Comparison of ENCODE assay signal across 8 mouse cellular contexts in the genomic region with DNA sequence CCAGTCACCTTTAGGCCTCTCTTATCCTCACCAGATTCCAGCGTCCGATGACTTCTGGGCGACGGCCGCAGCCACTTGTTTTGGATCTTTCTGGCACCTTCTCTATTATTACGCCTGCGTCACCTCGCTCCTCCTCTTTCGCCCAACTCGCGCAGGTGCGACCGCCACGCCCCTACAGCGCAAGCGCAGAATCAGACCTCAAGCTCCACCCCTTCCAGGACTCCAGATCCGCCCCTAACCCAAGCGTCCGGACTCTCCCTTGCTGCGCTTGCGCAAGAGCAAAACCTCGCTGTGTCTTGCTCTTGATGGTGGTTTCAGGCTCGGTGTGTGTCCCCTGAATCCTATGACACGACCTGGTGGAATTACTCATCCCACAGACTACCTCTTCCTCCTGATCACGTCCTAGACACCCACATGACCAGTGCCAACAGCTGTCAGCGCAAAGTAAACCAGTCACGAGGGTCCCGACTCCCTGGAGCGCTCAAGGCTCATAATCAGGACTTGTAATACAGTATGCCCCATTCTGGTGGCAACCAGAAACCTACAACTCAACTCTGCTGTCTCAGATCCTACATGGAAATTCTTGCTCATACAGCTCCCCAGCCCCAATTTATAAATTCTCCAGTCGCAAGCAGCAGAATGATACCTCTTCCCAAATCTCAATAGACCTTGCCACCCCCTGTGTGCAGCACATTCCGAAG. TPM values are rescaled to one million over a fixed set of nuclear protein-coding genes. Genes with fewer than 3 reads are reported as not detected.
DNase-seq lines count a peak whose midpoint lies in the region; ATAC-seq lines count a peak whose summit lies in the region.

No protein-coding gene starts in this region.

- H3K27me3 ChIP-seq in hindbrain, embryonic 16.5 days (replicated peaks; ENCODE audit: control insufficient read depth, insufficient read depth, low read length): no peaks in the 10 kb centered on the region

- DNase-seq in T-cell, adult 2 months (ENCODE audit: low spot score): peak; percentile 98
- DNase-seq in cerebellum, postnatal 36 days: peak; percentile 94 to 96
- DNase-seq in frontal cortex, postnatal 36 days (ENCODE audit: low spot score in 2 of 2): peak; percentile 95
- DNase-seq in left cerebral cortex, adult 18-20 months (ENCODE audit: low spot score in 2 of 2): peak; percentile 93 to 96
- DNase-seq in right cerebral cortex, adult 18-20 months: peak; percentile 96
- DNase-seq in urinary bladder, postnatal 10 days (ENCODE audit: low spot score): peak; percentile 77

- peak overlapping the region; percentile 81 for H3K27ac ChIP-seq in hindbrain, embryonic 16.5 days (ENCODE audit: low read depth, low read length)
- peak overlapping the region; percentile 58 for H3K27ac ChIP-seq in macrophage

- peak overlapping the region; percentile 82 for H3K9ac ChIP-seq in hindbrain, embryonic 16.5 days (ENCODE audit: low read depth, low read length)

- 4% methylated on average over 31 of the region's 31 CpGs for WGBS in hindbrain, embryonic 16.5 days
- WGBS in macrophage (ENCODE audit: missing documents): 3% methylated on average over 30 of the region's 31 CpGs

- peaks cover 27% of the 10 kb centered on the region for H3K4me1 ChIP-seq in hindbrain, embryonic 16.5 days (ENCODE audit: control insufficient read depth, insufficient read depth, low read depth, low read length)

- no peaks in the 10 kb centered on the region for H3K9me3 ChIP-seq in hindbrain, embryonic 16.5 days (ENCODE audit: control insufficient read depth, low read length)

- ATAC-seq in hindbrain, embryonic 16.5 days: peak; percentile 78

- peaks cover 42% of the 10 kb centered on the region for H3K79me2 ChIP-seq in macrophage (ENCODE audit: inconsistent target)

- H3K4me3 ChIP-seq in hindbrain, embryonic 16.5 days (ENCODE audit: low read length): peak overlapping the region; percentile 78
- H3K4me3 ChIP-seq in macrophage (ENCODE audit: inconsistent target): peak overlapping the region; percentile 94

- peak overlapping the region; percentile 92 for H3K4me2 ChIP-seq in hindbrain, embryonic 16.5 days (ENCODE audit: low read length)

- peaks cover 9% of the 10 kb centered on the region; the same call in 1 of the 2 replicates for H3K36me3 ChIP-seq in hindbrain, embryonic 16.5 days (ENCODE audit: control insufficient read depth, insufficient read depth, low read length)
- peaks cover 6% of the 10 kb centered on the region; the same call in 1 of the 2 replicates for H3K36me3 ChIP-seq in macrophage (ENCODE audit: inconsistent target)

RNA-seq across cellular contexts. Expression of a gene that starts 0.5 kb away (rescaled TPM):
- polyA plus RNA-seq in hindbrain, embryonic 16.5 days (2015; fragmentation: Nextera tagmentation; extraction: Ambion mirVana): 14.2 and 14.8 TPM in 2 replicates
- 10 to 100 TPM; 24.2 to 26.7 TPM for total RNA-seq in left cerebral cortex, adult 18-20 months (2021)
- total RNA-seq in macrophage (2018; cell fraction: chromatin; rRNA removed): 10 to 100 TPM in 10 of 26 experiments, 1 to 10 TPM in 15, under 1 TPM in 1; 0.62 to 26.5 (median 6.3) TPM
- total RNA-seq in macrophage (2018; cell fraction: cytosol; rRNA removed): 1 to 10 TPM; 1.6 to 9.0 (median 5.1) TPM
- total RNA-seq in macrophage (2018; cell fraction: nucleus; rRNA removed): 10 to 100 TPM in 4 of 26 experiments, 1 to 10 TPM in 22; 1.8 to 19.3 (median 5.6) TPM
- 2.2 to 9.2 TPM (median 3.1 TPM) in 3 replicates for polyA plus RNA-seq in macrophage (2018)

RNA-seq across cellular contexts. Expression of a gene that starts 1.3 kb away (rescaled TPM):
- 1.6 and 1.8 TPM in 2 replicates for polyA plus RNA-seq in hindbrain, embryonic 16.5 days (2015; fragmentation: Nextera tagmentation; extraction: Ambion mirVana)
- 10 to 100 TPM; 10.6 to 11.4 TPM for total RNA-seq in left cerebral cortex, adult 18-20 months (2021)
- total RNA-seq in macrophage (2018; cell fraction: chromatin; rRNA removed): 10 to 100 TPM in 4 of 26 experiments, 1 to 10 TPM in 21, under 1 TPM in 1; 0.87 to 15.3 (median 5.3) TPM
- 1 to 10 TPM; 1.2 to 8.6 (median 5.0) TPM for total RNA-seq in macrophage (2018; cell fraction: cytosol; rRNA removed)
- 10 to 100 TPM in 3 of 26 experiments, 1 to 10 TPM in 22, under 1 TPM in 1; 0.96 to 15.9 (median 4.5) TPM for total RNA-seq in macrophage (2018; cell fraction: nucleus; rRNA removed)
- polyA plus RNA-seq in macrophage (2018): 4.1 to 4.8 TPM (median 4.5 TPM) in 3 replicates

RNA-seq across cellular contexts. Expression of a gene that starts 17.7 kb away (rescaled TPM):
- 13.0 and 16.4 TPM in 2 replicates for polyA plus RNA-seq in hindbrain, embryonic 16.5 days (2015; fragmentation: Nextera tagmentation; extraction: Ambion mirVana)
- 100 to 1,000 TPM; 215 to 224 TPM for total RNA-seq in left cerebral cortex, adult 18-20 months (2021)
- total RNA-seq in macrophage (2018; cell fraction: chromatin; rRNA removed): 10 to 100 TPM; 15.6 to 63.9 (median 38.0) TPM
- total RNA-seq in macrophage (2018; cell fraction: cytosol; rRNA removed): 10 to 100 TPM; 50.6 to 70.6 (median 58.9) TPM
- total RNA-seq in macrophage (2018; cell fraction: nucleus; rRNA removed): 10 to 100 TPM; 21.7 to 69.9 (median 44.3) TPM
- polyA plus RNA-seq in macrophage (2018): 51.8 to 78.1 TPM (median 55.3 TPM) in 3 replicates

RNA-seq across cellular contexts. Expression of a gene that starts 30.7 kb away (rescaled TPM):
- polyA plus RNA-seq in hindbrain, embryonic 16.5 days (2015; fragmentation: Nextera tagmentation; extraction: Ambion mirVana): 3.7 and 4.3 TPM in 2 replicates
- 10 to 100 TPM; 60.8 to 65.2 TPM for total RNA-seq in left cerebral cortex, adult 18-20 months (2021)
- 10 to 100 TPM in 15 of 26 experiments, 1 to 10 TPM in 11; 7.1 to 19.7 (median 10.7) TPM for total RNA-seq in macrophage (2018; cell fraction: chromatin; rRNA removed)
- 10 to 100 TPM in 24 of 26 experiments, 1 to 10 TPM in 2; 8.5 to 19.3 (median 12.5) TPM for total RNA-seq in macrophage (2018; cell fraction: cytosol; rRNA removed)
- total RNA-seq in macrophage (2018; cell fraction: nucleus; rRNA removed): 10 to 100 TPM in 19 of 26 experiments, 1 to 10 TPM in 7; 6.8 to 20.6 (median 13.6) TPM
- polyA plus RNA-seq in macrophage (2018): 11.9 to 14.5 TPM (median 14.2 TPM) in 3 replicates

RNA-seq across cellular contexts. Expression of a gene that starts 40.4 kb away (rescaled TPM):
- 19.8 and 28.7 TPM in 2 replicates for polyA plus RNA-seq in hindbrain, embryonic 16.5 days (2015; fragmentation: Nextera tagmentation; extraction: Ambion mirVana)
- total RNA-seq in left cerebral cortex, adult 18-20 months (2021): 10 to 100 TPM in 1 of 2 experiments, 1 to 10 TPM in 1; 7.7 to 12.9 TPM
- total RNA-seq in macrophage (2018; cell fraction: chromatin; rRNA removed): 100 to 1,000 TPM in 11 of 26 experiments, 10 to 100 TPM in 14, 1 to 10 TPM in 1; 5.2 to 291 (median 63.5) TPM
- total RNA-seq in macrophage (2018; cell fraction: cytosol; rRNA removed): 10 to 100 TPM; 10.0 to 91.8 (median 32.8) TPM
- total RNA-seq in macrophage (2018; cell fraction: nucleus; rRNA removed): 100 to 1,000 TPM in 8 of 26 experiments, 10 to 100 TPM in 18; 10.8 to 160 (median 53.8) TPM
- polyA plus RNA-seq in macrophage (2018): 10.3 to 30.9 TPM (median 23.9 TPM) in 3 replicates

Comparison
In these comparisons a context has a peak if more than half of its experiments do, and no peak if none do; other contexts are left out.
1. Peak in every context shown above with its lines: DNase-seq, ATAC-seq, H3K4me3 ChIP-seq and H3K27ac ChIP-seq.